Mouse (Mus musculus): ENCODE results near the gene Asic2.

Asic2 gene

DNA sequence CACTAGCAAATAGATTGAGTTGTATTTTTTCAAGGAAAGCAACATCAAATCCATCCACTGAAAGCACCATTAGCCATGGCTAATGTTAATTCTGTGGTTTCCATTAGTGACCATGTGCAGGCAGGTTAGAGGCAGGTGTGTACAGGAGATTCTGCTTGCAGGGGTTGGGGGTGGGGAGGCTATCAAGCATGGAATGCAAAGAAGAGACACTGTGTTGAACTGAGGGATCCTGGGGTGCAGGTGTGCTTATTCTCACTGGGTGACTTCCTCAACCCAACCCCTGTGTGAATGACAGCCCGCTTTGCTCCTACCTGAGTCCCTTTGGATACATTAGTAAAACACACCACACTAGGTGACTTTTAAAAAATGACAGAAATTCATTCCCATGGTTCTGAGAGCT is 20.2 kb downstream of the Asic2 start:
- no peak for DNase-seq

DNA sequence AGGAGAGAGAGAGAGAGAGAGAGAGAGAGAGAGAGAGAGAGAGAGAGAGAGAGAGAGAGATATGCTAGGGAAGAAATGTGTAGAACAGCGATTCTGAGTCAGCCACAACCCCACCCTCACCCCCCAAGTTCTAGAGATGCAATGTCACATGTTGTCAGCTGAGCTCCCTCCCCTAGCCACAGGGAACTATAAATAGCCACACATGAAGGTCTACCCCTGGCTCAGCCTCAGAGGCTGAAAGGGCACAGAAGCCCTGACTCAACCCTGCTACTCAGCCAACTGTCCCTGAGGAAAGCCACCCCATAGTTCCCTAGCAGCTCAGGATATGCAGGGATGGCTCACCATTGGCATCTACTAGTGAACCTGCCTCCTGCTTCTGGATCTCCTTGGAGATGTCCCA is 26.1 kb downstream of the Asic2 start:
- no peak for DNase-seq

DNA sequence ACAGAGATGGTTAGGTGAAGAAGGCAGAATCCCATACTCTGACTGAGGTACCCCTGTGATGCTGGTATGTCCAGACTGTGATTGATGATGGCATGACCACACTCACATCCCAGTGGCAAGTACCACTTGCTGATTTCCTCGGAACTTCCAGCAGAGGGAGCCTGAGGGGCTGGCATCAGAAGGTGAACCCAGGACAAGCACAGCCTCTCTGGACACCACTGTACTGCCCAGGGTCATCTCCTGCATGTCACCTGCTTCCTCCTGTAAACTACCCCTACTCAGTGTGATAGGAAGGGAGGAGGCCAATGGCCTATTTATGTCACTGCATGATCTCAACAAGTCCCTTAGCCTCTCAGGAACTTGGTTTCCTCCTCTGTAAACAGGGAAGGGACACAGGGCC is 27.3 kb downstream of the Asic2 start:
- peak in 1 of 2 experiments; percentile 16 for DNase-seq

- no peak for DNase-seq
Observed at GRCm38 (mm10) chr11:81937516-81937915, 30.7 kb downstream of the Asic2 start.

DNA sequence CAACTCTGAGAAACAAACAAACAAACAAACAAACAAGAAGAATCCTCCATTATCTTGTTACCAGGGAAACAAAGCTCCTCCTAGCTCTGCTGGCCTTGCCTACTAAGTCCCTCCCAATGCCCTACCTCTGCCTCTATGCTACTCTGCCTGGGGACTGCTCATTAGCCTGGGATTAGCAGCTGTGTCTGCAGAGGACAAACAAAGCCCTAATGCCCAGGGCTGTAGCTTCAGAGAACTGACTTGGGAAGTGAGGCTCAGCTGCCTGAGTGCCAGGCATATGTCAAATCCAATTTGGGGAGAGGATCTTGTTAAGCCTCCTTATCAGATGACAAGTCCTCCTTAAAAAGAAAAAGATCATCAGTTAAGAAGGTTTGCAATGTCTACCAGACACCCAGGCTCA is 41.9 kb downstream of the Asic2 start:
- no peak for DNase-seq

- no peak for DNase-seq
Observed at GRCm38 (mm10) chr11:81923626-81924025, 44.6 kb downstream of the Asic2 start.

DNA sequence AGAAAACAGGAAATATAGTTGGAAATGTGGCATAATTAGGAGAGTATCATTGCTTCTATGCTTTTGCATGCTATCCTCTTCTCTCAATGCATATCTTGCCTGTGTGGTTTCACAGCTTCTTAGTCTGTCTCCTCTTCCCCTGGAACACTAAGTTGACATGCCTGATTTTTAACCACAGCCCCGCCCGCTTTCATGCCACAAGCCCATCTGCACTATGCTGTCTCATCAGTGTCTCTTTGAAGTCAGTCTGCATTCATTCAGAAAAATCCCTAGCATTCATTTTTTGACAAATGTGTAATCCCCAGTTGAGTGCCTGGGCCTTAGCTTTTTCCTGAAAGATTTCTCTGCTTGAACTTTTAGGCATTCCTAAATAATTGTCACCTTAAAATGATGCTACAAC is 45.2 kb downstream of the Asic2 start:
- DNase-seq = no peak

DNA sequence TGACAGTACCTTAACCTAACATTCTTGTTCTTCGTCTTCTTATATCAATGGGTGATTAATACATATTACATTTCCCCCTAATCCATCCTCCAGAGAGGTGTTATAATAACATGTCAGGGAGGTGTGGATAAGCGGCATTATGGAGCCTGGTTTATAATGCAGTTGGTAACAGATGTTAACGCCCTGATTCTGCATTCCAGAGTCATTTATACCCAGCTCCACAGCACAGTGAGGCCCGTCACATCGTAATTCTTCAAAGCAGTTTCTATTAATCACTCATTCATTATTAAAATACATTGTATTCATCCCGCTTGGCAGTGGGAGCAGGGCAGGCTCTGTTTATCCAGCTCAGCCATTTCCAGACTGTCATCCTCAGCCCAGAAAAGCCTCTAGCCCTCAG is 52.8 kb downstream of the Asic2 start:
- no peak for DNase-seq

DNA sequence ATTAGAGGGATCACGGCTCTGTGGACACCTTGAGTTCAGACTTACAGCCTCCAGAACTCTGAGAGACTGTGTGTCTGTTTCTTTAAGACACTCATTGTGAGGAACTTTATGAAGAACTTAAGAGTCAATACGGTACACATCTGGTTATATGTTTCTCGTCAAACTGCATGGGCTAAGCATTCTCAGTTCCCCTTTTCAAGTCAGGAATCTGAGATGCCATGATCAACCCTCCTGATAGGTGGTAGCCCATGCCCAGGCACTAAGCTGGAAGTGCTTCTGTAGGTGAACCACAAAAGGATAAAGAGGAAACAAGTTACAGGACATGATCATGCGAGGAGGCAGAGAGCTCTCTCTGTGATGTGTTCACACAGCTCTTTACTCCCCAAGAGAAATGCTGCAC is 55.2 kb downstream of the Asic2 start:
- no peak for DNase-seq

DNA sequence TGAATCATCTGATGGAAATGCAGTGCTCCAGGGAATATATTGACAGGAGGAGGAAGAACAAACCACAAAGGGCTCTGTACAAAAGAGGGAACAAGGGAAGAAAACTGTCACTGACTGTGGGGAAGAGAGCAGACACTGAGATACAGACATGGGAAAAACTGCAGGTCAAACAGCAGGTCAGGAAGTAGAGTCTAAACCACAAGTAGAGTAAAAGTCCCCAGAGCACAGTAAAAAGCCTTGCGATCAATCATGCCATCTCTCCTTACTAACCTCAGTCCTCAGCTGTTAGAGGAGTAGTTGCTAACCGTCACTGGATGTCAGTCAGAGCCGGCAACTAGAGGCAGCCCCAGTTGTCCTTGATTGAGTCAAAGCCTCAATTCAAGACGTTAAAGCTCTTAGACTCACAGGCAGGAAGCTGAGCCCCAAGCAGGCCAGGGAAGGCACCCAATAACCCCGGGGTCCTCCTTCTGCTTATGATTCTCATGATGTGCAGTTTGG is 58.8 kb downstream of the Asic2 start:
- DNase-seq = no peak

GRCm38 (mm10) chr11:81908760-81909159 is 59.5 kb downstream of the Asic2 start:
- DNase-seq = no peak

- DNase-seq = peak; percentile 9 to 16
Observed at GRCm38 (mm10) chr11:81902318-81902717, 65.9 kb downstream of the Asic2 start.

DNA sequence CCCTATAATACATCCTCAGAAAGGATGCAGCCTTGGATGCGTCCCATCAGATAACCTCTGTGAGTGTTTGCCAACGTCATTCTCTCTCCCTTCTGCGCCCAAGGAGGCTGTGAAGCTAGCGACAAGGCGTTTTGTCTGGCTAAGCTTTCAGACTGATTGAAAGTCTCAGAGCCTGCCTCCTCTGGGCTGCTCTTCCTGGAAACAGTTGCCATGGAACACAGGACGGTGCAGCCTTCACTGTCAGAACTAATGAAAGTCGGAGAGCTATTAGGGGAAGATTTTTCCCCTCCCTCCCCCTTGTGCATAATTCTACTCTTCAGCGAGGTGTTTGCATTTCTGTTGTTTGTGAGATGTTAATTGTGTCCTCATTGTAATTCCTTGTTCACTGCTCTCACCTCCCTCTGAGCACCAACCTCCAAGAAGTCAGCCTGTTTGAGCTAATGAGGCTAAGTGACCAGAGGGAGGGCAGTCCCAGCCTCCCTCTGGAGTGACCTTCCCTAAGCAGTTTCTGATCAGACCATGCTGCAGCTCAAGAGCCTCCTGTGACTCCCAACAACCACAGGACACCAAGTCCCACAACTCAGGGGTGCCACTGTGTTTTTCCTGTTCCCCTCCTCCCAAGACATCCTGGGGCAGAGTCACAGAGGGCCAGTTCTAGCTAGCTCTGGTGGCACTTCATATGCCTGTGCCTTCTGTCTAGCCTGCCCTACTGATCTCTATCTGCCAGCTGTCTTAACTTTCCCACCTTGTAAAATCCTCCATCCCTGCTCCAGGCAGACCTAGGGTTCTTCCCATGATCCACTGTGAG is 70.5 kb downstream of the Asic2 start:
- DNase-seq = no peak

DNA sequence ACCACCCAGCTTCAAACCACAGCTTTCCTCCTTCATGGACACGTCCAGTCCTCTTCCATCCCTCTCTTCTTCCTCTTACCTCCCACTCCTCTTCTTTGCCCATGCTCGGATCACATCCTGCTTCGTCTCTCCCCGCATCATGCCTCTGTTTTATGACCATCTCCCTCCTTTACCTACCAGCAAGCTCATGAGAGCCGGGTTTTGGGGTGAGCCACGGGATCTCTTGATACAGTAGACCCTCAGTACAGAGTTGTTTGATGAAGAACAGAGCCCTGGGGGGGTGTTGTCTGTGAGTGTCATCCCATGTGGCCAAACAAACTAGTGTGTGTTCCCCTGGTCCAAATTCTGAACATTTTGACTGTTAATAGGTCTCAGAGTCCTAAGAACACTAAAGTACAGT is 71.7 kb downstream of the Asic2 start:
- DNase-seq = no peak

DNA sequence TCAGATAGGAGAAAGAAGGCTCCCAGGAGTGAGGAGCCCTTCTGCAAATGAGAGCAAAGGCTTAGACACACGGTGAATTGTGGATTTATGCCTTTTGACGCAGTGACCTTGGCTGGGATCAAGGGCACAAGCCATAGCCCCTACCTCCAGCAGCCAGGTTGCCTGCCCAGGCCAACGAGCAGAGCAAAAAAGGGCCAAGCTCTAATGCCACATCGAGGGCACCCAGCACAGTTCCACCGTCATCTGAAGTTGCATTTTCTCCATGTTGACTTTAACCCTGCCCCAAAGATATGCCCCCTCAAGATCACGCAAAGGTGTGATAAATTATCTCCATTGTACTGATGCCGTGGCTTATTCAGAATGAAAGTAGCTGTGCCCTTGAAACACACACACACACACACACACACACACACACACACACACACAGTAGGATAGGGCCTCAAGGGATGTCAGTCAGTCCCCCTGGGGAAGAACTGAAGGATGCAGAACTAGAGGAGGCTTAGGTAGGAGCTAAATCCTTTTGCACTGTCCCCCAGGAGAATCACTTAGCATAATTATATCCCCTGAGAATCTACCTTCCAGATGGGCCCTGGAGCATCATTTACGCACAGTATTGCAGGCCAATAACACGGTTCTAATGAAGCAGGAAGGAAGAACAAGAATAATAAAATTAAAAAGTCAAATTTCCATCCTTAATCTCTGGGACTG is 96.6 kb downstream of the Asic2 start:
- DNase-seq = no peak

DNA sequence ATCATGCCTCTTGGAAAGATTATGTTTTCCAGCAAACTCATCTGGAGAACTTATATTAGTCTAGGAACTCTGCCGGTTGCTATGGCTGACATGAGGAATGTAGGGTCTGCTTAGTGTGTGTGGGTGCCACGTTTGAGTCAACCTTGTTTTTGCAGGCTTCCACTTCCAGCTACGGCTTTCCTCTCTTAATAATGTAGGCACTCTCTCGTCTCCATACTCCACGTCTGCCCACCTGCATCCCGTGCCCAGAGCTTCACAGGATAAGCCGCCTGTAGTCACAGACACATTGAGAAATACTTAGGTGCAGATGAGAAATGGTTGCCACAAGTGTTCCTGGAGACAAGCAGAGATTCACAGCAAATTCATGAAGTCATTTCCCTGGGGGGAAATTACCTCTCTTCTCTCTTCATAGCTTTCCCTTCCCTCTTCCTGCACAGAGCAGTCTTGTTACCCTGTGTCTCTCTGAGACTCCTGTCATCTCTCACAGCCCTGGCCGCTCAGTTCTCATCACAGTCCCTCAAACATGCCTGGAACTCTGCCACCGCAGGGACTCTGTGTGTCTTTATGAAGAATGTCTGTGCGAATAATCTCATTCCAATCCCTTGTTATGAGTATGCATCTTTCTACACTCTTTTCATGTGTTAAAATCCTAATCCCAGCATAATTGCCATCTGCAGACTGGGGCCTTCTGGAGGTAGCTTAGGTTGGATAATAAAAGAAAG is 102.4 kb downstream of the Asic2 start:
- DNase-seq = no peak

GRCm38 (mm10) chr11:81860250-81860972 is 107.8 kb downstream of the Asic2 start, which contains the start of gene 5530401A14Rik:
5530401A14Rik (plus strand) TSS chr11:81860673.
- DNase-seq = no peak

GRCm38 (mm10) chr11:81847773-81848490 is 120.3 kb downstream of the Asic2 start:
- DNase-seq = no peak

GRCm38 (mm10) chr11:81845686-81846036 is 122.6 kb downstream of the Asic2 start:
- DNase-seq = no peak

- DNase-seq = no peak
Observed at GRCm38 (mm10) chr11:81845010-81845685, 123.1 kb downstream of the Asic2 start.

- no peak for DNase-seq
Observed at GRCm38 (mm10) chr11:81841001-81841400, 127.3 kb downstream of the Asic2 start.

GRCm38 (mm10) chr11:81838426-81838825 is 129.8 kb downstream of the Asic2 start:
- no peak for DNase-seq

All from spleen, adult 18-20 months (tissue).